Mouse (Mus musculus): ENCODE measurements around the gene Bbs7. TPM values are rescaled to one million over a fixed set of nuclear protein-coding genes. Genes with fewer than 3 reads are reported as not detected.

Gene Bbs7
- polyA plus RNA-seq, 2 experiments, result 12.2 to 14.0 TPM

DNA sequence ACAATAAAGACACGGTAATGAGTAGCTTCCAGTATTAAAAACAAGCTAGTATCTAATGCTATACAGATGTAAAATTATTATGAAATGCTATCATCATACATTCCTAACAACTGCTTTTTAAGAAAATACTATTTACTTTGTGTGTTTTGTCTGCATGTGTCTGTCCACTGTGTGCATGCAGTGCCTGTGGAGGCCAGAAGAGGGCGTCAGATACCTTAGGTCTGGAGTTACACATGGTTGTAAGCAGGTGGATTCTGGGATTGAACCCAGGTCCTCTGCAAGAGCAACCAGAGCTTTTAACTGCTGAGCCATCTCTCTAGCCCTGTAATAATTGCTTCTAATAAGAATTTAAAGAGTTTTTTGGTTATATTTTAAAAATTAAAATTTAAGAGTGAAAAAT lies 27.5 kb upstream of the Bbs7 start:
- Histone ChIP-seq H3K9ac (ENCODE audit: low read depth, low read length, severe bottlenecking) (no peak overlapping the region), H3K4me2 (replicated peaks; ENCODE audit: low read depth, low read length, severe bottlenecking) (no peak overlapping the region), H3K4me1 (ENCODE audit: control insufficient read depth, insufficient read depth, low read length) (no peaks in the 10 kb centered on the region), H3K9me3 (ENCODE audit: control insufficient read depth, low read length) (no peaks in the 10 kb centered on the region), H3K27ac (replicated peaks; ENCODE audit: low read depth, low read length) (no peak overlapping the region), H3K4me3 (replicated peaks; ENCODE audit: low read length) (no peak overlapping the region), H3K36me3 (ENCODE audit: control insufficient read depth, insufficient read depth, low read length) (no peaks in the 10 kb centered on the region), H3K27me3 (ENCODE audit: control insufficient read depth, insufficient read depth, low read length) (no peaks in the 10 kb centered on the region)
- TF ChIP-seq POLR2A (IDR thresholded peaks at IDR 0.05; ENCODE audit: borderline replicate concordance, extremely low read depth, insufficient read depth, insufficient read length), result no peak
- ATAC-seq (ENCODE audit: low FRiP score, low read depth) (no peak), DNase-seq (ENCODE audit: low spot score) (no peak)
- 67% methylated on average over 2 of the region's 2 CpGs for WGBS

DNA sequence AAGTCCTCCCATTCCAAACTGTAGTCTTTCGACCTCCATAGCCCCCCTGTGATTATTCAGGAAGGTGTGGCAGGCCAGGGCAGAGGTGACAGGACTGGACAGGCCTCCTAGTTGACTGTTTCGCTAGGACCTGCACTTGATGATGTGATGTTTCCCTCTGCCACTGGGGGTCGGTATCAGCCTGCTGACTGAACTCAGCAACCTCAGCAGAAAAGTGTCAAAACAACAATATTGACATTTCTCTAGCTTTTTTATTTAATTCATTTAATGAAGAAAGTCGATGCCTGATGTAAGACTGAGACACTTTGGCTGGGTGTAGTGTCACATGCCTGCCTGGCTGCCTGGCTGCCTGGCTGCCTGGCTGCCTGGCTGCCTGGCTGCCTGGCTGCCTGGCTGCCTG lies 22.2 kb upstream of the Bbs7 start:
- Histone ChIP-seq H3K27me3 (ENCODE audit: control insufficient read depth, insufficient read depth, low read length) (no peaks in the 10 kb centered on the region), H3K27ac (replicated peaks; ENCODE audit: low read depth, low read length) (no peak overlapping the region), H3K9me3 (ENCODE audit: control insufficient read depth, low read length) (no peaks in the 10 kb centered on the region), H3K4me3 (replicated peaks; ENCODE audit: low read length) (no peak overlapping the region), H3K4me1 (ENCODE audit: control insufficient read depth, insufficient read depth, low read length) (no peaks in the 10 kb centered on the region), H3K9ac (ENCODE audit: low read depth, low read length, severe bottlenecking) (0 out of 2 replicates have a peak overlapping the region, but pooled peaks have one; percentile 16), H3K36me3 (ENCODE audit: control insufficient read depth, insufficient read depth, low read length) (no peaks in the 10 kb centered on the region), H3K4me2 (replicated peaks; ENCODE audit: low read depth, low read length, severe bottlenecking) (no peak overlapping the region)
- DNase-seq (ENCODE audit: low spot score) (peak; percentile 9), ATAC-seq (ENCODE audit: low FRiP score, low read depth) (no peak)
- TF ChIP-seq POLR2A (IDR thresholded peaks at IDR 0.05; ENCODE audit: borderline replicate concordance, extremely low read depth, insufficient read depth, insufficient read length), result no peak
- 22% methylated on average over 4 of the region's 4 CpGs for WGBS

DNA sequence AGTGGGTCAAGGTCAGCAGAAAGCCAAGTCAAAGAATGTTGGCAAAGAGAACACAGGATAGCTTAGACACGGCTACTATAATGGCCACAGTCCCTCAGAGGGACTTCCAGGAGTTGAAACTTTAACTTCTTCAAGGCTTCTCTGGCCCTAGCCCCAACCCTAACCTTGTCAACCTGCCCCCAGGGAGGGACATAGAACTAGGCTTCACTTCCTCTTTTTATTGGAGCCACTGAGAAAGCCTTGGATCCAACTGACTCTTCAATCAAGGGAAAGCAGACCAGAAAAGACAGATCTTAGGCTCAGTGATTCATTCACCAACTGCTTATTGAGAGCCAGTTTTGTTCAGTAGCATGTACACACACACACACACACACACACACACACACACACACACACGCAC lies 13.5 kb upstream of the Bbs7 start:
- no peak for TF ChIP-seq POLR2A (IDR thresholded peaks at IDR 0.05; ENCODE audit: borderline replicate concordance, extremely low read depth, insufficient read depth, insufficient read length)
- WGBS, result 76% methylated on average over 2 of the region's 2 CpGs

DNA sequence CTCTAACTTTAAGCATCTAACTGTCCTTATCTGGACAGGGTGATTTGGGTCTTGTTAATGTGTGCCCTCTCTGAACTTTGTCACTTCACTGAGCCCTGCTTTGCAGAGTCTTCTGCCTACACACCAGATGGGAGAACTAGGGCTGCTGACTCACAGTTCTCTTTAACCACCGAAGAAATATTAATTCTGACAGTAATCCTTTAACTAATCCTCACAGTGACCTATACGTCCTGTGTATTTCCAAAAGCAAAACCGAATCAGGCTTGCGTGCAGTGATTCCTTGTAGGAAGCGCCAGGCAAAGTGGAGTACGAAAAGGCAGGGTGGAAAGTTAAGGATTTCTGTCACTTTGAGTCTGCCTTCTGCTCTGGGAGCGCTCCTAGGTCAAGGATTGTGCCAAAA lies 4.9 kb upstream of the Bbs7 start:
- H3K4me3 ChIP-seq (replicated peaks; ENCODE audit: low read length), result no peak overlapping the region
- no peaks in the 10 kb centered on the region for H3K27me3 ChIP-seq (ENCODE audit: control insufficient read depth, insufficient read depth, low read length)
- no peak overlapping the region for H3K4me2 ChIP-seq (replicated peaks; ENCODE audit: low read depth, low read length, severe bottlenecking)
- no peak for DNase-seq (ENCODE audit: low spot score)
- WGBS, result 71% methylated on average over 7 of the region's 7 CpGs
- H3K9ac ChIP-seq (ENCODE audit: low read depth, low read length, severe bottlenecking), result no peak overlapping the region
- no peak for ATAC-seq (ENCODE audit: low FRiP score, low read depth)
- H3K27ac ChIP-seq (replicated peaks; ENCODE audit: low read depth, low read length), result no peak overlapping the region
- no peak for TF ChIP-seq POLR2A (IDR thresholded peaks at IDR 0.05; ENCODE audit: borderline replicate concordance, extremely low read depth, insufficient read depth, insufficient read length)
- H3K36me3 ChIP-seq (ENCODE audit: control insufficient read depth, insufficient read depth, low read length), result no peaks in the 10 kb centered on the region
- H3K9me3 ChIP-seq (ENCODE audit: control insufficient read depth, low read length), result no peaks in the 10 kb centered on the region
- H3K4me1 ChIP-seq (ENCODE audit: control insufficient read depth, insufficient read depth, low read length), result no peaks in the 10 kb centered on the region

More for the DNA sequence above, 13.5 kb upstream of the Bbs7 start:
- Histone ChIP-seq H3K27ac (replicated peaks; ENCODE audit: low read depth, low read length) (no peak overlapping the region), H3K9me3 (ENCODE audit: control insufficient read depth, low read length) (no peaks in the 10 kb centered on the region), H3K36me3 (ENCODE audit: control insufficient read depth, insufficient read depth, low read length) (no peaks in the 10 kb centered on the region), H3K4me2 (replicated peaks; ENCODE audit: low read depth, low read length, severe bottlenecking) (no peak overlapping the region), H3K9ac (ENCODE audit: low read depth, low read length, severe bottlenecking) (no peak overlapping the region), H3K4me3 (replicated peaks; ENCODE audit: low read length) (no peak overlapping the region), H3K27me3 (ENCODE audit: control insufficient read depth, insufficient read depth, low read length) (no peaks in the 10 kb centered on the region), H3K4me1 (ENCODE audit: control insufficient read depth, insufficient read depth, low read length) (no peaks in the 10 kb centered on the region)
- no peak for ATAC-seq (ENCODE audit: low FRiP score, low read depth)
- no peak for DNase-seq (ENCODE audit: low spot score)

DNA sequence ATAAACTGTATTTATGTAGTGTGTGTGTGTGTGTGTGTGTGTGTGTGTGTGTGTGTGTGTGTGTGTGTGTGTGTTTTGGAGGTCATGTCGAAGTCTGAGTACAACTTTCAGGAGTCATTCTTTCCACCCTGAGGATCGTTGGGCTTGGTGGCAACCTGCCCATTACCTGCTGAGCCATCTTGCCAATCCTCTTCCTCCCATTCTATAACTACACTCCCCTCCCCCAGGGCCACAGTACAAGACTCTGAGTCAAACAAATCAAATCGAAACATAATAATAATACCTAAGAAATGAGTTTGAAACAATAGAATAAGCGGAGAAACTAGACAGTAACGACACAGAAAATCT lies 605 bp upstream of the Bbs7 start:
- ATAC-seq (ENCODE audit: low FRiP score, low read depth) (no peak), DNase-seq (ENCODE audit: low spot score) (no peak)
- Histone ChIP-seq H3K4me2 (replicated peaks; ENCODE audit: low read depth, low read length, severe bottlenecking) (peak overlapping the region; percentile 55; the same call in 1 of the 2 replicates), H3K4me1 (ENCODE audit: control insufficient read depth, insufficient read depth, low read length) (0 out of 2 replicates have a peak, but pooled peaks cover 2% of the 10 kb centered on the region), H3K9ac (ENCODE audit: low read depth, low read length, severe bottlenecking) (no peak overlapping the region), H3K4me3 (replicated peaks; ENCODE audit: low read length) (peak overlapping the region; percentile 74; the same call in 1 of the 2 replicates), H3K27ac (replicated peaks; ENCODE audit: low read depth, low read length) (no peak overlapping the region), H3K27me3 (ENCODE audit: control insufficient read depth, insufficient read depth, low read length) (no peaks in the 10 kb centered on the region), H3K9me3 (ENCODE audit: control insufficient read depth, low read length) (no peaks in the 10 kb centered on the region), H3K36me3 (ENCODE audit: control insufficient read depth, insufficient read depth, low read length) (no peaks in the 10 kb centered on the region)
- TF ChIP-seq POLR2A (IDR thresholded peaks at IDR 0.05; ENCODE audit: borderline replicate concordance, extremely low read depth, insufficient read depth, insufficient read length), result no peak
- 66% methylated on average over 5 of the region's 5 CpGs for WGBS

DNA sequence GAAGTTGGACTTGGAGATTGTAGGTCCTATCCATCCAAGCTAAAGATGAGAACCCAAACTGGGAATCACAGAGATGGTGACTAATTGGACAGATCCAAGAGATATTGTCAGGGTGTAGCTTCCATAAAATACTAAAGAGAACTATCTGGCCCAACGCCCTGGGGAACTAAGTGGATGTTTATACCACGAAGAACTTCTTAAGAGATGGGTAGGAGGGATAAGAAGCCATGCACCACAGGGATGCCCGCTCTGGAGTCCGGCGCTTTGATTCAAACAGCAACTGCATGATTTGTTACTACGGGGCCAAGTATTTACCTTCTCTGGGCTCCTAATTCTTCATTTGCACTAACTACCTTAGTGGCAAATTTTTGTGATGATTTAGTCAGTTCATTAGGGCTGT lies 590 bp downstream of the Bbs7 start:
- Histone ChIP-seq H3K27ac (replicated peaks; ENCODE audit: low read depth, low read length) (no peak overlapping the region), H3K4me2 (replicated peaks; ENCODE audit: low read depth, low read length, severe bottlenecking) (peak overlapping the region; percentile 55), H3K36me3 (ENCODE audit: control insufficient read depth, insufficient read depth, low read length) (no peaks in the 10 kb centered on the region), H3K9ac (ENCODE audit: low read depth, low read length, severe bottlenecking) (peak overlapping the region; percentile 78), H3K9me3 (ENCODE audit: control insufficient read depth, low read length) (no peaks in the 10 kb centered on the region), H3K27me3 (ENCODE audit: control insufficient read depth, insufficient read depth, low read length) (no peaks in the 10 kb centered on the region), H3K4me1 (ENCODE audit: control insufficient read depth, insufficient read depth, low read length) (0 out of 2 replicates have a peak, but pooled peaks cover 2% of the 10 kb centered on the region), H3K4me3 (replicated peaks; ENCODE audit: low read length) (peak overlapping the region; percentile 74)
- WGBS, result 7% methylated on average over 6 of the region's 6 CpGs
- no peak for ATAC-seq (ENCODE audit: low FRiP score, low read depth)
- DNase-seq (ENCODE audit: low spot score), result peak; percentile 3
- no peak for TF ChIP-seq POLR2A (IDR thresholded peaks at IDR 0.05; ENCODE audit: borderline replicate concordance, extremely low read depth, insufficient read depth, insufficient read length)

Measured in limb, embryonic 14.5 days (tissue).